Mouse (Mus musculus) neural tube, embryonic 11.5 days (tissue): Measurements from ENCODE around the gene Gm10139. TPM values are rescaled to one million over a fixed set of nuclear protein-coding genes. Genes with fewer than 3 reads are reported as not detected.
"Not testable (repeated sequence)": the region's sequence is repeated elsewhere in the genome, so short reads cannot be mapped to it uniquely, and the experiment has no call there.

Source experiments
- ATAC-seq: fragments of 200-750 bp; cut with Nextera tagmentation; 2 replicates; pipeline ENCODE4 v1.8.0; 2017; ENCODE audit warnings: moderate number of reproducible peaks, mild to moderate bottlenecking, moderate TSS enrichment, moderate library complexity; ENCODE audit not compliant: insufficient read depth, low FRiP score, low TSS enrichment
- DNase-seq: peaks from one replicate; pipeline ENCODE4 v3.0.0-alpha.2; 2015; ENCODE audit warnings: low spot score
- H3K27ac ChIP-seq: fragments of 300-500 bp; sonication (generic); 2 replicates; pipeline ENCODE4 v1.5.1; 2014; ENCODE audit warnings: low read depth, mild to moderate bottlenecking, low read length
- H3K27me3 ChIP-seq: fragments of 300-500 bp; sonication (generic); 2 replicates; pipeline ENCODE4 v1.6.1; 2014; ENCODE audit warnings: mild to moderate bottlenecking, low read length, mixed read lengths; ENCODE audit not compliant: control insufficient read depth, insufficient read depth
- H3K36me3 ChIP-seq: fragments of 300-500 bp; sonication (generic); 2 replicates; pipeline ENCODE4 v1.6.1; 2014; ENCODE audit warnings: mild to moderate bottlenecking, low read length, moderate library complexity, mixed read lengths; ENCODE audit not compliant: control insufficient read depth, insufficient read depth
- H3K4me1 ChIP-seq: fragments of 300-500 bp; sonication (generic); 2 replicates; pipeline ENCODE4 v1.6.1; 2014; ENCODE audit warnings: low read length, mixed read lengths; ENCODE audit not compliant: control insufficient read depth, insufficient read depth
- H3K4me2 ChIP-seq: fragments of 300-500 bp; sonication (generic); 2 replicates; pipeline ENCODE4 v1.6.1; 2014; ENCODE audit warnings: low read depth, mild to moderate bottlenecking, moderate library complexity
- H3K4me3 ChIP-seq: fragments of 300-500 bp; sonication (generic); 2 replicates; pipeline ENCODE4 v1.5.1; 2014; ENCODE audit warnings: low read depth, low read length
- H3K9ac ChIP-seq: fragments of 300-500 bp; sonication (generic); 2 replicates; pipeline ENCODE4 v1.6.1; 2014; ENCODE audit warnings: mild to moderate bottlenecking, low read length
- H3K9me3 ChIP-seq: fragments of 300-500 bp; sonication (generic); 2 replicates; pipeline ENCODE4 v1.6.1; 2016; ENCODE audit warnings: low read length; ENCODE audit not compliant: control insufficient read depth
- WGBS: fragments of 180-500 bp; shearing (Covaris S2); extraction: QIAGEN DNeasy Blood & Tissue Kit; methylation state at CpG from one replicate; pipeline ENCODE4 v1.1.7; 2014; 5-methylcytosine and 5-hydroxymethylcytosine counted together
- polyA plus RNA-seq: library from polyadenylated mRNA; unstranded; fragments of >200 nt; fragmentation: Nextera tagmentation; extraction: Ambion mirVana; gene quantifications from 2 replicates; pipeline ENCODE4 v1.2.1, GENCODE M21; 2014

Gene Gm10139
- polyA plus RNA-seq, result not detected in 2 replicates

- not testable (repeated sequence) for H3K9ac ChIP-seq, ATAC-seq, H3K36me3 ChIP-seq, DNase-seq, H3K9me3 ChIP-seq, H3K4me1 ChIP-seq, H3K4me2 ChIP-seq, H3K27ac ChIP-seq, H3K4me3 ChIP-seq, H3K27me3 ChIP-seq
- WGBS, result 73% methylated on average over 1 of the region's 3 CpGs
Observed at GRCm38 (mm10) chr13:65512378-65512777, at the start of gene Gm10139. Gene Gm10139 (plus strand): TSS chr13:65512678.

DNA sequence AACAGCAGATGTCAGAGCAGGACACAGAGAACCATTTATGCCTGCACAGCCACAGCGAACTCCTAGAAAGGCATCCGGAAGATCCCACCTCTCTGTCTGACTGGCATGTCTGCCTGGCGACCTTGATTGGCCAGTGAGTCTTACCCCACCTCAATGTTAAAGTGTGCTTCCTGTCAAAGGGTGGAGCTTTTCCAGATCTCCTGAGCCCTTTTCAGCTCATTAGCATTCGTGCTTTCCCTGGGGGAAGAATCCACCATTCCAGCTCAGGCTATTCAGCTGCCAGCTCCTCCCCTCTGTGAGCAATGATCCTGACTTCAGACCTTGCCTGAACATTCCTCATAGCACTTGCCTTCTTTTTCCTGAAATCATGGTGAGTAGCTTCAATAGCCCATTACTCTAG, 45.2 kb downstream of the Gm10139 start:
- not testable (repeated sequence) for H3K9me3 ChIP-seq, H3K4me1 ChIP-seq, H3K36me3 ChIP-seq, H3K9ac ChIP-seq, H3K27ac ChIP-seq, H3K27me3 ChIP-seq, H3K4me3 ChIP-seq, DNase-seq, H3K4me2 ChIP-seq, ATAC-seq
- WGBS, result 79% methylated on average over 4 of the region's 4 CpGs

Other genes with a start within 250 kb of the Gm10139 start
- 18.0 and 20.1 TPM in 2 replicates for gene Zfp369, start 233.9 kb upstream of the Gm10139 start, polyA plus RNA-seq